Mouse (Mus musculus) G1E (cell line): ENCODE results near the gene Plxnc1.

Source experiments
- CTCF ChIP-seq: IDR thresholded peaks from 2 replicates; pipeline ENCODE4 v1.5.1; 2012; ENCODE audit warnings: low read depth, low read length, inconsistent platforms, mixed read lengths
- GATA1 ChIP-seq: IDR thresholded peaks from 2 replicates; pipeline ENCODE4 v1.6.1; 2012; ENCODE audit warnings: borderline replicate concordance, low read length, inconsistent platforms, mixed read lengths
- GATA2 ChIP-seq: IDR thresholded peaks from 2 replicates; pipeline ENCODE4 v1.6.1; 2012; ENCODE audit warnings: low read depth, low read length, inconsistent platforms, borderline replicate concordance
- POLR2AphosphoS5 ChIP-seq: IDR thresholded peaks from 2 replicates; pipeline ENCODE4 v1.6.1; 2012; ENCODE audit warnings: low read depth, low read length, inconsistent platforms; ENCODE audit not compliant: insufficient replicate concordance
- TAL1 ChIP-seq: conservative IDR thresholded peaks from 2 replicates; pipeline ENCODE4 v1.6.1; 2012; ENCODE audit warnings: low read depth, low read length, inconsistent platforms, mixed read lengths

DNA sequence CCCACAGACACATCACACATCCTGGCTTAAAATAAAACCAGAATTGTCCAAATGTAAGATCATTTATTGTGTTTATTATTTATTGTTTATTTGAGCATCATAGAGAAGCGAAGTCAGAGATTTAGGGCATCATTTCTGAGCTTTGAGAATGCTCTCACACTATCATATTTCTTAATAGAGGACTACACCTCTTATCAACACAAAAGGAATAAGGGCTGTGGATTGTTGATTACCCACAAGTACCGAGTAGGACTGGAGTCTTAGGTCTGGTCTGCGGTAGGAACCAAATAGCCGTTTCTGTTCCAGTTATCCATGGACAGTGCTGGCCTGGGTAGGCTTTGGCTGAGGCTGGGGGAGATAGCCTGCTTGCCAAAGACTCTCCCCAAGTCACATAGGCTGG is 20.2 kb downstream of the Plxnc1 start:
- no peak for TF ChIP-seq CTCF
- no peak for TF ChIP-seq TAL1
- TF ChIP-seq POLR2AphosphoS5, result no peak
- no peak for TF ChIP-seq GATA1
- no peak for TF ChIP-seq GATA2
